Mouse (Mus musculus): ENCODE measurements around the gene Zfp978.
"Not testable (repeated sequence)": the region's sequence is repeated elsewhere in the genome, so short reads cannot be mapped to it uniquely, and the experiment has no call there.

Gene Zfp978

GRCm38 (mm10) chr4:147407463-147407822 lies 46.3 kb downstream of the Zfp978 start:
- no peak for DNase-seq (ENCODE audit: low spot score in 2 of 2)

- not testable (repeated sequence) for DNase-seq (ENCODE audit: low spot score in 2 of 2)
Observed at GRCm38 (mm10) chr4:147416365-147416764, 55.3 kb downstream of the Zfp978 start.

- DNase-seq (ENCODE audit: low spot score in 2 of 2): no peak
Observed at GRCm38 (mm10) chr4:147417157-147417778, 56.2 kb downstream of the Zfp978 start.

- no peak for DNase-seq (ENCODE audit: low spot score in 2 of 2)
Observed at GRCm38 (mm10) chr4:147417921-147418320, 56.8 kb downstream of the Zfp978 start.

GRCm38 (mm10) chr4:147418333-147418732 lies 57.2 kb downstream of the Zfp978 start:
- DNase-seq (ENCODE audit: low spot score in 2 of 2): not testable (repeated sequence)

GRCm38 (mm10) chr4:147419190-147419589 lies 58.1 kb downstream of the Zfp978 start:
- not testable (repeated sequence) for DNase-seq (ENCODE audit: low spot score in 2 of 2)

GRCm38 (mm10) chr4:147419756-147420590 lies 58.9 kb downstream of the Zfp978 start:
- DNase-seq (ENCODE audit: low spot score in 2 of 2): not testable (repeated sequence)

GRCm38 (mm10) chr4:147420794-147421193 lies 59.7 kb downstream of the Zfp978 start:
- DNase-seq (ENCODE audit: low spot score in 2 of 2): no peak

- DNase-seq (ENCODE audit: low spot score in 2 of 2): not testable (repeated sequence)
Observed at GRCm38 (mm10) chr4:147421316-147421715, 60.2 kb downstream of the Zfp978 start.

GRCm38 (mm10) chr4:147423140-147423539 lies 62.0 kb downstream of the Zfp978 start:
- DNase-seq (ENCODE audit: low spot score in 2 of 2): no peak

GRCm38 (mm10) chr4:147423641-147424298 lies 62.7 kb downstream of the Zfp978 start:
- DNase-seq (ENCODE audit: low spot score in 2 of 2): no peak

GRCm38 (mm10) chr4:147424404-147424803 lies 63.3 kb downstream of the Zfp978 start:
- not testable (repeated sequence) for DNase-seq (ENCODE audit: low spot score in 2 of 2)

GRCm38 (mm10) chr4:147425615-147426347 lies 64.7 kb downstream of the Zfp978 start:
- DNase-seq (ENCODE audit: low spot score in 2 of 2): not testable (repeated sequence)

- DNase-seq (ENCODE audit: low spot score in 2 of 2): no peak
Observed at GRCm38 (mm10) chr4:147430651-147431050, 69.5 kb downstream of the Zfp978 start.

- not testable (repeated sequence) for DNase-seq (ENCODE audit: low spot score in 2 of 2)
Observed at GRCm38 (mm10) chr4:147431696-147432442, 70.8 kb downstream of the Zfp978 start.

- no peak for DNase-seq (ENCODE audit: low spot score in 2 of 2)
Observed at GRCm38 (mm10) chr4:147432443-147432790, 71.3 kb downstream of the Zfp978 start.

GRCm38 (mm10) chr4:147433017-147433416 lies 71.9 kb downstream of the Zfp978 start:
- no peak for DNase-seq (ENCODE audit: low spot score in 2 of 2)

GRCm38 (mm10) chr4:147433874-147434273 lies 72.8 kb downstream of the Zfp978 start:
- no peak for DNase-seq (ENCODE audit: low spot score in 2 of 2)

All from right cerebral cortex, postnatal 10 days (tissue).